Mouse (Mus musculus): ENCODE results near the gene Ostn. TPM values are rescaled to one million over a fixed set of nuclear protein-coding genes. Genes with fewer than 3 reads are reported as not detected.
"Not testable (repeated sequence)": the region's sequence is repeated elsewhere in the genome, so short reads cannot be mapped to it uniquely, and the experiment has no call there.

The Ostn gene
- polyA plus RNA-seq (2012; rRNA removed), result not detected in 2 replicates

DNA sequence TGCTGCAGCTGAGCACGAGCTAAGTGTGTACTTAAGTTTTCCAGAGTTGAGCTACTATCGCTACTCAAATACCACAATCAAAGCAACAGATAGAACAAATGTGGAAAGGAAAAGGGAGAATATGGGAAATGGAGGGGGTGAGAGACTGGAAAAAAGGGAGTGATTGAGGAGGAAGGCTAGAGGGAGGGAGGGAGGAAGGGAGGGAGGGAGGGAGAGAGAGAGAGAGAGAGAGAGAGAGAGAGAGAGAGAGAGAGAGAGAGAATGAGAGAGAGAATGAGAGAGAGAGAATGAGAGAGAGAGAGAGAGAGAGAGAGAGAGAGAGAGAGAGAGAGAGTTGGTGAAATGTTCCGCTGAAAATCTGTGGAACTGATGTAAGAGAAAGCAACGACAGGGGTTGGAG lies at the start of gene Ostn:
Gene Ostn (plus strand): TSS at position 301 of the 400 bp plus-strand sequence.
- not testable (repeated sequence) for DNase-seq (ENCODE audit: low read depth, low spot score)
- 56% methylated on average over 4 of the region's 4 CpGs for WGBS

DNA sequence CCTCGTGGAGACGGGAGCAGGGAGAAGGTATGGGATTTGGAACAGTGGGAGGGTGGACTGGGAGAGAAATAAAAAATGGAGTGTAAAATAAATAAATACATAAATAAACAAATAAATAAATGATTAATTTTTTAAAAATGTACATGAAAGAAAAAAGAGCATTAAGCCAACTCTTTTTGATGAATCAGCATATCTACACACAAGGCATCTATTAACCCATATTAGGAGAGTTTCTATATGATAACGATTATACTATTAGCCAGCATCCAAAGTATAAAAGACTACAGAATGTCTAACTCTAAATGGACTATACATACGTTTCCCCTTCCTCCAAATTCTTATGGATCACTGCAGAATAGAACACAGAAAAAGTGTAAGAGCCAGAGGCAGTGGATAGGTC lies 38.5 kb upstream of the Ostn start:
- 76% methylated on average over 4 of the region's 4 CpGs for WGBS
- no peak for DNase-seq (ENCODE audit: low read depth, low spot score)

DNA sequence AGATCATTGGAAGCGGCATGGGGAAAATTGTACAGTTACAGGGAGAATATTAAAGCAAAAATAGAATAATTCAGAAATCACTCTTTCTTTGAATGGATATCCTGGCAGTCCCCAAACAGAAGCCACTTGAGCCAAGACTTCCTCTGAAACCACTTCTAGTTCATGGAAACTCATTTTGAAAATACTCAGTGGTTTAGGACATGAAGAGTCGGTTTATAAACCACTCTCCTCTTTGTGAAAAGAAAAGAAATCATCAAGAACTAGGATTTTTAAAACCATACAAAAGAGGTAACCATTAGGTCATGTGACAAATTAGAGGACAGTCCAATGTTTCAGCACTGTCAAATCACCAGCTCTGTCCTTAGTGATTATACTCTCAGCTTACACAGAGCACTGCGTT lies 19.9 kb upstream of the Ostn start:
- no peak for DNase-seq (ENCODE audit: low read depth, low spot score)
- WGBS, result 86% methylated on average over 3 of the region's 3 CpGs

DNA sequence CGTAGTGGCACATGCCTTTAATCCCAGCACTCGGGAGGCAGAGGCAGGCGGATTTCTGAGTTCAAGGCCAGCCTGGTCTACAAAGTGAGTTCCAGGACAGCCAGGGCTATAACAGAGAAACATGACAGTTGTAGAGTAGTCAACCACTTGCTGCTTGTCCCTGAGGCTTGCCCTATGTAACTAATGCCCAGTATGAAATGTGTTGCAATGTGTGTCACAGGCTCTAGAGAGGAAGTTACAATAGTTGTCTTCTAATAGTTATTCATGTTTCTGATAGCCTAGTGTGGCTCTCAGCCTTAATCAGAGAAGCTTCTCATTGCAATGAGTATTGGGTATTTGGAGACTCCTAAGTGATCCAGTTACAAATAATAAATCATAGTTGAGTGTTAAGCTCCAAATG lies 10.8 kb upstream of the Ostn start:
- DNase-seq (ENCODE audit: low read depth, low spot score), result no peak
- 88% methylated on average over 3 of the region's 3 CpGs for WGBS

DNA sequence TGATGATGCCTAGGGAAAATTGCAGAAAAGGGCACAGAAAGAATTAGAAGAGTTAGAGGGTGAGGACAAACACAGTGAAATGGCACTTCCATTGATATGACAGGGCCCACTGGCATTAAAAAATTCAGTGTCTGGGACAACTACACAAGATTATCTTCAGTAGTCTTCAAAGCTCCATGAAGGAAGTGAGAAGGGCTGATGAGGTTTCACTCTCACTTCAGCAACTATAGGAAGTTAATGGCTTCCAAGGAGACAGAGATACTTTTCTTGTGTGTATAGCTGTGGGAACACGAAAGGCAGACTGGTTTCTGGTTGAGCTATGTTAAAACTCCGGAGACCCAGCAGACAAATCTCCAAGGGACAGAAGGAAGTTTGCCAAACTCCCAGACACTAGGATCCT lies 10.4 kb upstream of the Ostn start:
- no peak for DNase-seq (ENCODE audit: low read depth, low spot score)
- WGBS, result 78% methylated on average over 2 of the region's 2 CpGs

DNA sequence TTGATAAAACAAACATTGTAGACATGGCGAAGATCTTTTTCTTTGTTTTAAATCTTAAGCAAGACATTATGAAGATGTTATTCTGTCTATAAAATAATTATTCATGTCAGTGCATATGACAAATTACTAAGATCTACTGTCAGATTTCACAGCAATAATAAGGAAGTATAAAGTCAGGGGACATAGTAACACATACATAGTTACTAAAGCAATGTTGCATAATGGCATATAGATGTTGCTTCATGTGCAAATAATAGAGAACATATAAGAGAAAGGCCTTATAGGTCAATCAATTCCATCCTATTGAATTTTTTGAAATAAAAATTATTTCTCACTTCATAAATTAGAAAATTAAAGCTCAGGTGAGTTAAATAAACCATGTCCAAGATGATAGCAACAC lies 11.8 kb downstream of the Ostn start:
- WGBS, result 66% methylated on average over 1 of the region's 1 CpGs
- DNase-seq (ENCODE audit: low read depth, low spot score), result no peak

DNA sequence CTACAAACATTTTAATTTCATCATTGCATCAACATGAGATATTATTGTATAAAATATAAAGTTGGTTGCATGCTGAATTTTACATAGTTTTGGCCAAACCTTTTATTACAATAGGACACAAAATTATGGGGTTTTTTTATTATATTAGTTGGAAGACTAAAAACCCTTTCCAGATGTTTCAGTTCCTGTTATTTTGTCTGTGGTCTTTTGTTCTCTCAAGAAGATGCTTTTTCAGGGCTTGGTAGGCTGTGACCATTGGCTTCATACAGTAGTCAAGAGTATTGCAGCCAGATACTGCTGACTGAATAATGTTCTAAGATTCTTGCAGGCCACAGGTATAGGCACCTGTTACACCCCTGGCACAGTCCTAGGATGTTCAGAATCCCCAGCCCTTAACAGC lies 14.8 kb downstream of the Ostn start:
- no peak for DNase-seq (ENCODE audit: low read depth, low spot score)

DNA sequence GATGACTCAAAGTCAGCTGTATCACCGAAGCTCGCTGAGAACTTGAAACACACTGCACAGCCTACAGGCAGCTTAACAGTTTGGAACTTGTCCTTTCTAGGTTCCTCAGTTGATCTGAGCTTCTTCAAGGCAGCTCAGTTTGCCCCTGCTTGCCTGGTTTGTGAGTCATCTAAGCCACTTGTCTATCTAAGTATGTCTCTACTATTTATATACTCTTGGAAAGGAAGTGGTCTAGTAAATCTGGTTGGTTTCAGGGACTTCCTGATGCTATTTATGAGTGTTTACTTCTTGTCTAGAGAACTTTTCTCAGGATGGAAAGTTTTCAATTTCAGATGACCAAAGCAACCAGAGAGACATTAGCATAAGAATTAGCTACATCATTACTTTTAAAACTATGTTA lies 19.2 kb downstream of the Ostn start:
- no peak for DNase-seq (ENCODE audit: low read depth, low spot score)
- 90% methylated on average over 2 of the region's 2 CpGs for WGBS

DNA sequence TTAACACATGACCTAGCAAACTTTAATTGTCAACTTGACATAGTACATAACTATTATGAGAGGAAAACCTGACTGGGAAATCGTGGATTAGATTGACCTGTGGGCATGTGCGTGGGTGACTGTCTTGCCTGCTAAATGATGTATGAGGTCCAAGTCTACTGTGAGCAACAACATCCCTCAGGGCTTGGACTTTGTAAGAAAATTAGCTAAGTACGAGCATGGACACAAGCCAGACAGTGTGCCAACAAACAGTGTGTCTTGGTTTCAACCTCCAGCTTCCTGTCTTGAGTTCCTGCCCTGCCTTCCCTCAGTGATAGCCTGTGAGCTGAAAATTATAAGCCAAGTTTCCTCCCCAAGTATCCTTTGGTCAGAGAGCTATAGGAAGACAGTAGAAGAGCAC lies 40.2 kb downstream of the Ostn start:
- 43% methylated on average over 3 of the region's 3 CpGs for WGBS
- no peak for DNase-seq (ENCODE audit: low read depth, low spot score)

DNA sequence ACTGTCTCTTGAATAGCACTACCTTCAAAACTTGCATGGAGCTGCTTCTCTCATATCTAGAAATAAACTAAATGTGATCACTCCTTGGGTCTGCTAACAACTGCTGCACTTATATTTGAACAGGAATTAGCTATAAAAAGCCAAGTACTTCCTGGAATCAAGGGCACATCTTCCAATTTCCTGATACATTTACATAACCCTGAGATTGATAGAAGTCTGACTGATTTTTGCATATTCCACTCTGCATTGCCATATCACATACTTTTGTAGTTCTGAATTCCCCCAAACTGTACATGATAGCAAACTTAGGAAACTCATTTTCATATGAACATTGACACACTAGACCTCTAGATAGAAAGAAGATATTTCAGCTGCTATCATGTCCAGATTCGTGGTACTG lies 41.1 kb downstream of the Ostn start:
- WGBS, result 64% methylated on average over 1 of the region's 1 CpGs
- no peak for DNase-seq (ENCODE audit: low read depth, low spot score)

DNA sequence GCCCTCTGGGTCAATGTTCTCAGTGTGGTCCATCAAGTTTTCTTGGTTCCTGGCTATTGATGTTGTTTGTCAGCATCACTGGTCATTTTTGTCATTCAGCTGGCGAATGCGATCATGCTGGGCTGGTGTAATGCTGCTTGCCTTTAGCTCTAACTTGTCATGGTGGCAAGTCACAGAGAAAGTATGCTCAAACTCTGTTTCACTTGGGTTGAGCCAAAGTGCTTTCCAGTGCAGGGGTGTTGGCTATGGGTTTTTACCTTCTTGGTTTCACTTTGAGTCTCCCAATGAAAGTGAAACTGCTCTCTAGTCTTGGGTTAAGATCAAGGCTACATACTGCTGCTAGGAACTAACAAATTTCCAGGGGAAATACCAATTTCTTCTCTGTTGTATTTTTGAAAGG lies 41.9 kb downstream of the Ostn start:
- no peak for DNase-seq (ENCODE audit: low read depth, low spot score)
- WGBS, result 97% methylated on average over 2 of the region's 2 CpGs

DNA sequence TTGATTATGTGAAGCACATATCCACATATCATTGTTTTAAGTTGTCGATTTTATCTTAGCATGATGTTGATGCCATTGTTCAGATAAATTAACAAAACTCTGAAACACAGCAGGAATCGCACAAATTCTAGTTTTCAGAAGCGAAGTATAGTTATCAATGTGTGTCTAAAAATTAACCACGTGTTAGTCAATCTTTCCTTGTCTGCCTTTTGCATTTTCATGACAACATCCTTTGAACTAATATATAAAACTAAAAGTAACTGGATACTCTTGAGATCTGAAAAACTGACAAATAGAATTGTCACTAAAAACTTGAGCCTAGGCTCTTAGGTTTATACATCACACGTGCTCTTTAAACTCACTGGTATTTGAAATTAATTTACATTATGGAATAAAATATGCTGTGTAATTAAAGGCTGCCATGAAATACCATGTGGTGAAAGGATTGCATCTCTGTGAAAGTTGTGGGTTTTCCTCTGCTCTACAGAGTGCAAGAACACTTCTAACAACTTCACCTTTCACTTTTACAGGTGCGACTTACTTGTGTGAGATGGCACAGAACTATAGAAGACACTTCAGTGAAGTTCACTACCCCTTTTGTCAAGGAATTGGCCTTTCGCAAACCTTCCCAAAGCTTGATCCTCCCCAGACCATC lies 42.7 kb downstream of the Ostn start:
- 87% methylated on average over 7 of the region's 7 CpGs for WGBS
- DNase-seq (ENCODE audit: low read depth, low spot score), result no peak

DNA sequence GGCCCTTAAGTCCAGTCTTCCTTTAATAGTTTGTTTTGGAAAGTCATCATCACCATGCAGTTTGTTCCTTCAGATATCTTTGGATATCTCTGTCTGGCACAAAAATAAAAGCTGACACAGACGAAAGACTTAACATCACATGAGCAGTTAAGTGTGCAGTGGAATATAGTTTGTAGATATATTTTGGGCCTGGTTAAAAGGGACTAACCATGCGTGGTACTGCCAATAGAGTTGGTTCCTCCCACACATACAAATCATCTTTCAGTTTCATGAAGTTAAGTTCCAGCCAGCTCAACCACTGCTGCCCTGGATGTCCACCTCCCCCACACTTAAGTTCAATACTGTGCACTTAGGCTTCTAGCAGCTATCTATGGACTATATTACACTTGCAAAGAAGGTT lies 47.2 kb downstream of the Ostn start:
- WGBS, result 65% methylated on average over 2 of the region's 2 CpGs
- no peak for DNase-seq (ENCODE audit: low read depth, low spot score)

DNA sequence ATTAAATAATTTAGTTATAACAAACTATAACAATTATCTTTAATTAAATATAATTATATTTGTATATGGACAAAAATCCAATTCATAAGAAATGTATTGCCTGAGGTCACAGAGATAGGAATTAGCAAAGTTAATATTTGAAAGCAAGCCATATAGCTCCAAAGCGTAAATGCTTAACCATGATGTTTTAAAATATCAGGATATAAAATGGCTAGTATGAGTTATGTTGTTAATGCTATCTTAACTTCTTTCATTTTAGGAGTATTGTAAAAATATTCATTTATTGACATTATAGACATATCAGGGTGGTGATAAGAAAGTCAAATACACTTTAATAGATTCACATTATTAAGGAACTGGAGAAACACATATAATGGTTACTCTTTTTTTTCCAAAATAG lies 52.8 kb downstream of the Ostn start:
- WGBS, result 88% methylated on average over 1 of the region's 1 CpGs
- no peak for DNase-seq (ENCODE audit: low read depth, low spot score)

DNA sequence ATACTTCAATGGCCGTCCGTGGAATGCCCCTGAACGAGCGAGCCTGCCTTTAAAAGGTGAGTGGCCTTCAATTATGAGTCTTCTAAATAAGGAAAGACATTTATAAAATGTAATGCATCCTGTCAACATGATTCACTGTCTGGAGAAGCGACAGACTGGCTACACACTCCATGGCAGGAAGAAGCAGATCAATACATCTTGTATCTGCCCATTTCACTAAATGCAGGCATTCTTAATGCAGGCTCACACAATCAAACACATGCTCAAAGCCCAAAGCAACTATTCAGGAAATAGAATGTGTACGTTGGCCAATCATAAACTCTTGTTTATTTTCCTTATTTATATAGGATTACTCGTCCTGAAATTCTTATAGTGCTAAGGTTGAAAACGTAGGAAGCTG lies 62.9 kb downstream of the Ostn start, which contains the start of gene Uts2b:
Gene Uts2b (minus strand): TSS at position 49 of the 400 bp plus-strand sequence.
- no peak for DNase-seq (ENCODE audit: low read depth, low spot score)
- 53% methylated on average over 8 of the region's 8 CpGs for WGBS

DNA sequence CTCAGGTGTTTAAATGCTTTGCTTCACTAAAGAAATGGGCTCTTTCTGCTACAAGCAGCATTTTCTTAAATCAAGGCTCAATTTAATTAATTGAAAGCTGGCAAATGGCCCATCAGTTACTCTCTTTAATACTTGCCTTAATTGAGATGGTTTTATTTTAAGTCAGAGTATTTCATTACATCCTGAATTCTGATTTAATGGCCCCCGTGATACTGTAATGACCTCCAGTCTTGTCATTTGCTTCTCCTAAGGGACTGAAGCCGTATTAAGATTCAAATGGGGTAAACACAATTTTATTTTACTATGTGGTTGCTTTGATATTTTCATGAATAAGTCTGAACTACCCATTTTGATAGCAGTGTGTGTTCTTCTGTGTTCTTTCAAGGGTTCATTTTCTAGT lies 63.4 kb downstream of the Ostn start:
- DNase-seq (ENCODE audit: low read depth, low spot score), result no peak
- 91% methylated on average over 2 of the region's 2 CpGs for WGBS

DNA sequence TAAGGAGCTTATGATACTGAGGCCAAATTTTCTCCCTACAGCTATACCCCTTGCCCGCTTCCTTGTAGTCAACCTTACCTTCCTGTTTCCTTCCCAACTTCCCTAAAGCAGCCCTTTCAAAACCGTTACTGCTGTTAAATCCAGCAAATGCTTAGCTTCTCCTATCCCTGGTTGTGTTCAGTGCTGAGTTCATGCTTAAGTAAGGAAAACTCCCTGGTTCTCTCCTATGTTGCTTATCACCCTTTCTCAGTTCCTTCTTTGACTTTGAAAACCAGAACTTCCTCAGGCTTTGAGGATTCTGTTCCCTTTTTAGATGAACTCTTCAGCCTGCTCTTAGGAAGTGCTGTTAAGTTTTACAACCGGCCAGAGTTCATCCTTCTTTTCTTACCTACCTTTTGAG lies 66.8 kb downstream of the Ostn start:
- 30% methylated on average over 3 of the region's 3 CpGs for WGBS
- DNase-seq (ENCODE audit: low read depth, low spot score), result no peak

DNA sequence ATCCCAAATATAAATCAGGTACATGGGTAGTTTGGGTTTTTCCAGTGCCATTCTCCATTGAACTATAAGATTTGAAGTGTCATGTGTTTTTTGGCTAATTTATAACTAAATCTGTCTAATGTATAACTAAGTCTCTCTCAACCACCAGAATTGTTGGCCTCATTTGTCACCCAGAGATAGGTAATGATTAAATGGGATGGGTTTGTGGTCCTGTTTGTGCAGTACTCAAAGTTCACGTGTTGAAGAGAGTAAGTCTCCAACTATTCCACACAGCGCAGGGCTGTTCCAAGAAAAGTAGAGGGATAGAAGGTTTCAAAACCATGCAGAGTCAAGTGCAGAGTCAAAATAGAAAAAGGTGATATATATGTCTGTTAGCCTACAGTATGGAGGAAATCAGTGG lies 68.0 kb downstream of the Ostn start:
- 40% methylated on average over 2 of the region's 2 CpGs for WGBS
- DNase-seq (ENCODE audit: low read depth, low spot score), result no peak

DNA sequence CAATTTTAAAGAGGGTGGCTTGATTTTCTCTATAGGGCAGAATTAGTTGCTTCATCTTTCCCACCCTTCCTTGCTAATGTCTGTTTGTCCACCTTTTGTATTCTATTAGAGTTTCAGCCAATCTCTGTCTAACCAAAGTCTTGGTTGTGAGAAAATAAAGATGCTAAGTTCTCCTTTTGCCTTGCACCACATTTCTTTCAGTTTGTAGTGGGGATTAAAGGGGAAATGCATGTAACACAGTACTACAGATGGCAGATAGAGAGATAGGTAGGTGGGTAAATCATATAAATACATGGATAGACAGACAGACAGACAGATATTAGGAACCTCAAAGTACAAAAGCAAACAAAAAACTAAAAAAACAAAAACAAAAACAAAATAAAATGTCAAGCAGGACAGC lies 69.3 kb downstream of the Ostn start:
- no peak for DNase-seq (ENCODE audit: low read depth, low spot score)

DNA sequence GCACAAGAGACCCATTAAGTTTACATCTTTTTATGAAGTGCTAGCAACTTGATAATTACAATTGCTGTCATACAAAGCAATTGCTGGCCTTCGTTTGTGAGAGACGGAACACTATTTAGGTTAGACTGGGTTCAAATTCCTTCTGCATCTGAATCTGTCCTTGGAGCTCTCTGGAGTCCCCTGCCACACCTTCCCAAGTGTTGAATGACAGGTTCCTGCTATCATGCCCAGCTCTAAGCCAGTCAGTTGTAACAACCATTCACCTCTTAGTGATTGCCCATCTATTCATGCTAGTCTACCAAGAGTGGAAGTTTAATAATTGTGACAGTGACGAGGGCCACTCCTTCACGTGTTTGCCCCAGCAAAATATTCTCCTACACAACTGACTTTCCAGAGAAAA lies 74.9 kb downstream of the Ostn start:
- DNase-seq (ENCODE audit: low read depth, low spot score), result no peak
- 61% methylated on average over 4 of the region's 4 CpGs for WGBS

DNA sequence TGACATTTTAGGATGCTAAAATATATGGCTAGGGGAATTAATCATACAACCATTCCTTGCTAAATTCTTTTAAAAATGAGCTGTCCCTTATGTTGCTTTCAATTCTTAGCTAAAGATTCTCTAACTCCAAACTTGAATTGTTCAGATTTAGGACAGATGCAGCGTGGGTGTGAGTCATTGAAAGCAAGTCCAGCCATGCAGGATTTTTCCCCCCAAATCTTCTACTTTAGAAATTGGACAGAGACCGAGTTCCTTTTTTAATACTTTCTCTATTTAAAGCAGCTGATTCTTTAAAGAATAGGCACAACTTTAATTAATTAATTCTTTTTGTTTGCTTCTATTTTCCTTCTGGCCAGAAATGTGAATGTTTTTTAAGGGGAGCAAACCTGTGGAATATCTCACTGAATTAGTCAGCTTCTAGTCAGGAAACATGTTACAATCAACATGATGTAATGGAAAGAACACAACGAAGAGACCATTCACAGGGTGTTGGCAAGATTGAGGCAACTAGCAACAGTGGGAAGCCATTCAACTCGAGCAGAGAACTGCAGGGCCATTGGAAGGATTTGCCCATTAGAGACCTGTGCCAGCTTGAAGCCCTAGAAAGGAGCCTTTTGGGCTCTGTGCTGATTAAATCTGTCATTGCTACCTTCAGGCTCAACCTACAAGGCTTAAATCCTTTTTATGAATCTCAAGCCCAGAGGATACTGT lies 77.8 kb downstream of the Ostn start:
- 68% methylated on average over 4 of the region's 4 CpGs for WGBS
- DNase-seq (ENCODE audit: low read depth, low spot score), result no peak

DNA sequence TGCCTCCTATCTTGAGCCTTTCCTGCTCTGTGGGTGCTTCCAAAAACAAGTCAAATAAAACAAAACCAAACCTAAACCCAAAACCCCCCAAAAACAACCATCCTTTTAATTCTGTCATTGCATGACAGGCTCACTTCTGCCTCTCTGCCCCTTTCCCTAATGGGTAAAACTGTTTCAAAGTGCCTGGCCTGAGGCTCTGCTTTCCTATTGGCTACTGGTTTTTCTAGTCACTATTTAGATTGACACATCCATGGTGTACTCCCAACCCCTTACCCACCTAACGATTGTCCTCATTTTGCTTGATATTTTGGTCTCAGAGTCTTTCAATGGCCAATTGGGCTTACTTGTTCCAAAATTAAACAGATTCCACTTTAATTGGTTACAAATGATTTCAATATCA lies 78.4 kb downstream of the Ostn start:
- 92% methylated on average over 1 of the region's 1 CpGs for WGBS
- no peak for DNase-seq (ENCODE audit: low read depth, low spot score)
